Mouse (Mus musculus) kidney, postnatal 14 days (tissue): Measurements from ENCODE around the gene Krt83.

Experiments used
- DNase-seq: peaks from one replicate; pipeline ENCODE4 v3.0.0; 2022; ENCODE audit warnings: mixed read lengths

The Krt83 gene

DNA sequence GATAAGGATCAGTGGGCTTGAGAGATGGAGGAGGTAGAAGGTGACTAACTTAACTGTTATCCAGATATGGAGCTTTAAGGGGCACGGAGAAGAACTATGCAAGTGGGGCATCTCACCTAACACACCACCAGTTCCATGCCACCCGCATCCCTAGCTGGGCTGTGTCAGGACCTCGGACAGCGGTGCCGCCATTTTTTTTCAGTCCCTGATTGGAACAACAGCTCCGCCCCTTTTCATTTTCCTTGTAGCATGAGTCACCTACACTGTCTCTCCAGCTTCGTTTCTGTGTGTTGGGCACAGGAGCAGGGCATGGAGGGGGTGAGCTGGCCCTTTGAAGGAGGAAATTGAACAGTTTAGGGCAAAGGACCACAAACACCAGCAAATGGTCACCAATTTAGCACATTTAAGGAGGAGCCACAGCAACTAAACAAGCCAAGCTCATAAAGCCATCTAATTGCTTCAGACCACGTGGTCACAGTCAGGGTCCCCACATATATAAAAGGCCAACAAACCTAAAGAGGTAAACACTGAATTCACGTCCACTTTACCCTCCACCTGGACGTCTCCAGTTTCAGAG is 18.3 kb downstream of the Krt83 start, which contains the start of gene Krt86:
TSS of gene Krt86 (plus strand) at position 527 of the 577 bp plus-strand sequence.
- peak; percentile 24 for DNase-seq

DNA sequence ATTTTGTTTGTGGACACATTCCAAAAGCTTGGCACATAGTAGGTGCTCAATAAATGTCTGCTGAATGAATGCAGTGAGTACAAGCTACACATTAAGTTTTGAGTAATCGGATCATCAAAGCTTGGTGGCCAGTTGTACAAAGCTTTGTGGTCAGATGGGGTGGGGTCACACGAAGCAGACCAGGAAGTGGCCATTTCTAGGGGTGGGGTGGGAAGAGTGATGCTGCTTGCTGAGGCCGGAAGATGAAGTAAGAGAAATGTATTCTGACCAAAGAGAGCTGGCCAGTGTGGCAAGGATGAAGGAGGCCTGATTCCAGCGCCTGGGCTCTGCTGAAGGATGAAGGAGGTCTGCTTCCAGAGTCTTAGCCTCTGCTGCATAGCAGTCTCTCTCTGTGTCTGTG is 22.2 kb downstream of the Krt83 start:
- DNase-seq, result no peak

DNA sequence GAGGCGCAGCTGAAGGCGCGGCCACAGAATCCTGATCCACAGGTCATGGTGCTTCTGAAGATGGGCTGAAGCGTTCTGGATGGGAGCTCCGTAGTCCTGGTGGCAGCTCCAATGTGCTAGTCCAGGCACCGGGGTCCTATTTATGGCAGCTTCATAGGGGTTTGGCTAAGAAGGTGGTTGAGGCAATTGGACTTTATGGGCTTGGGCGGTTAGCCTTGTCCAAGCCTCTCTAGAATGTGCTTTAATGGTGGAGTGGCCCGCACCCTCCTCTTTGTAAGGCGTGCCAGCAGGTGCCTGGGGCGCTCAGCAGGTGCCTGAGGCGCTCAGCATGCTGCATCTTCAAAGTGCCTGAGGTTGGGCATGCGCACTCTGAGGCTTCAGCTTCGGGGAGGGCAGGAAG is 27.7 kb downstream of the Krt83 start, which contains the start of gene Krt81:
TSS of gene Krt81 (minus strand) at position 101 of the 400 bp plus-strand sequence.
- no peak for DNase-seq

DNA sequence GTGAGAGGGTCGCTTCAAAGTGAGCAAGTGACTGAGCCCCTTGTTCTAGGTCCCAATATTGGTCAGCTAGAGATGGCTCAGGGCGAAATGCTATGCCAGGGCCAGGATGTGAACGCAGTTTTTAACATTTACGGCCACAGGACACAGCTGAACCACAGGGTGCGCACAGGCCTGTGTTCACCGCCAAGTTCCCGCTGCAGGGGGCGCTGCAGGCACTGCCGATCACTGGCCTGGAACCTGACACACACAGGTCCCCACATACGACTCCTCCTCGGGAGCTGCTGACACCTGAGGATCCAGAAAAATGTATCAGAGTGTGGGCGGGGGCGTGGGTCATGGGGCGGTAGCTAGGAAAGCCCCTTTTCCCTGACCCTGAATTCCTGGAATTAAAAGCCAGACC is 32.0 kb downstream of the Krt83 start:
- DNase-seq, result no peak

DNA sequence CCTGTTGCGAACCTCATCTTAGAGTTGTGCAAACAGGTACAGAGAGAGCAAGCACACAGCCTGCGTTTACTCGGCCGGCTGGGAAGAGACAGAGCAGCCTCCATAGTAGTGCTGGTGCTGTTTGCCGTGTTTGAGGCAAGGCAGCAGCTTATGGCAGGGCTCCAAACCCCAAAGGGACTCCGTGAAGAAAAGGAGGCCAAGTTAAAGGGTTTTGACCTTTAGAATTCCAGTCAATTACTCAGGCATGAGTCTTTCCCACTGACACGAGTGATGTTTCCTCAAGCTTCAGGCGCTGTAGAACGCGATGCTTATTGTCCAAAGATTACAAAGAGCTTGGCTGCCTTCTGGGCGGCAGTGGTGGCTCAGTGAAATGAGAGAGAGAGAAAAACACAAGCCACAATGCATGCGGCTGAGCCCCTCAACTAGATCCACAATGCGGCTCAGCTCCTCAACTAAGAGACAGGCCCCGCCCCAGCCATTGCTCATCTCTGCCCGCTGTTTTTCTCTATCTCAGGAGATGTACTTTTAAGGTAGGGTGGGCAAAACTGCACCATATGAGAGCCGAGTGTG is 32.9 kb downstream of the Krt83 start:
- peak; percentile 51 for DNase-seq

DNA sequence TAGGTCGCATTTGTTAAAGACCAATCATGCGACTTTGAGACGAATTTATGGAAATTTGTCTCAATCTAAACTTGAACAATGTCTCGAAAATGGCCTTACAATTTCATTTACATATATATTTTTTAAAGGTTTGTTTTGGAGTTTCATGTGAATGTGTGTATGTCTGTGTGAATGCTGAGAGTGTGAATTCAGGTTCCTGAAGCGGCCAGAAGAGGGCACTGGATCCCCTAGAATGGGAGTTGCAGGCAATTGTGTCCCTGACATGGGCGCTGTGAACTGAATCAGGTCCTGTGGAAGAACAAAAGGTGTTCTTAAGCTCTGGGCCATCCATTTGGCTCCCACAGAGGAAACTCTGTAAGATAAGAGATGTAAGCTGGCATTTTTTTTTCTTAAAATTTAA is 35.4 kb downstream of the Krt83 start:
- no peak for DNase-seq

DNA sequence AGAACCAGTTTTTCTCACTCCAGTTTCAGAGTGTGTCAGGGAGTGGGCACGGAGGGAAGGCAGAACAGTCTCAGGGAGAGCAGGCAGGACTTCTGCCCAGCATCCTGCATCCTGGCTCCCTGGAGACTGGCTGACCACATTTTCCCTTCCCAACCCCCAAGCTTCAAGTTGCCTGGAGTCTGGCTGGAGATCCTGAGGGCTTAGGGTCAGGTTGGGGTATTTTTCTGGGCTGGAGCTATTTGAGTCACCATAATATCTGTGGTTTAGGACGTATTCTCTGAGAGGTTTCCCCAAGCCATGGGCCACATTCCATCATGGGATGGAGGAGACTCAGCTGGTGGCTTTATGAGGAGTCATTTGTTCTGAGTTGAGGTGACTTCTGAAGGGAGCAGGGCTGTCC is 36.0 kb downstream of the Krt83 start:
- DNase-seq, result peak; percentile 45

DNA sequence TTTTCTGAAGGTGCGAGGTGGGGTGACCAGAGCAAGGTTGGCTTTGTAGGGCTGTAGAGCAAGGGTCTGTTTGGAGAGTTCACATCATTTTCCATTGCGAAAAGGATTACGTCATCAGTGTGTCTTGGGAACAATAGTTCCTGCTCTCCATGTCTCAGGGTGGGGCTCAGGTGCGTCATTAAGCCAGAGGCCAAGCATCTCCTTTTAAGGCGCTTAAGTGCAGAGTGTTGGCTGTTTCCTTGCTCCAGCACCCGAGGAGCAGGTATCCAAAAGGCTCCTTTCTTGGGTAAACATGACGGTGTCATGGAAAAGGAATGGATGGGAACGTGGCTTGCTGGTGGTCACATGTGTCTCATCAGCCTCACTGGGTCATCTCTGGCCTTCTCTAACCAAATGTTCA is 36.5 kb downstream of the Krt83 start:
- no peak for DNase-seq

DNA sequence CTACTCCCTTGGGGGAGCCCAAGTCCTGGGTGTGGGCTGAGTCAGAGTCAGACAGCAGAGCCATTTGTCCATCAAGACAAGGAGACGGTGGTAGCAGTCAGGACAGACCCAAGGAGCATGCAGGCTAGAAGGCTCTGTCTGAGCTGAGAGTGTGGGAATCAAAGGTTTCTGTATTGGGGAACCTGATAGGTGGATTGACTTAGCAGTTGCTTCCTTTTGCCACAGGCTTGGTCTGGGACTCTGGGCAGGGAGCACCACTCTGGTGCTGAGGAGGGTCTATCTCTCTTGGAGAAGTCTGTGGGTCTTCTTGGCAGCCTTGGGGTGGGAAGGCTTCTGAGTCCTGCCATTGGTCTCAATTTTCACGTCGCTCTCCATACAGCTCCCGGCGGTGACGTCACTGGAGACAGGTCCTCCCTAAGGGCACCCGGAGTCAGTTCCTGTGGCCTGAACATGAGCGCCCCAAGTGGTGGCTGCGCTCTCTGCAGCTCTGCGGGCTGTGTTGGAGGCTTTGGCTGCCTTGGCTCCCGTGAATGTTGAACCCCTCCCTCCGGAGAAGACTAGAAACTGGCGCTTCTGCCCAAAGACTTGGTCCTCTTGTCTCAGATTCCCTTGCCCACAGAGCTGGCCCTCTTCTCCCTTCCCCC is 38.1 kb downstream of the Krt83 start:
- peak; percentile 77 for DNase-seq

DNA sequence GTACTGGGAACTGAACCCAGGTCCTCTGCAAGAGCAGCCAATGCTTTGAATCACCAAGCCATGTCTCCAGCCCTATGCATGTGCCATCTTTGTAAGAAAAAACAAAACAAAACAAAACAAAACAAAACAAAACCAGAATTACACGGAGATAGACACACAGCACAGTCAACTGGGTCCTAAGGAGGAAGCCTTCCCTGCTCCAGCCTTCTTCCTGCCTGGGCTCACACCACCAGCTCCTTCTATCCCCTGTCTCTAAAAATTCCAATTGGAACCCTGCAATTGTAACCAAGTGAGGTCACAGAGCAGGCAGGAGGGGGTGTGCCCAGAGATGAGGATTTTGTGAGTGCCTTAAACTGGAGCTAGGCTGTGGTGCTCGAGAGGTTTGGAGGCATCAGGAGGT is 43.9 kb downstream of the Krt83 start, which contains the start of gene Krt88:
TSS of gene Krt88 (plus strand) at position 301 of the 400 bp plus-strand sequence.
- no peak for DNase-seq

DNA sequence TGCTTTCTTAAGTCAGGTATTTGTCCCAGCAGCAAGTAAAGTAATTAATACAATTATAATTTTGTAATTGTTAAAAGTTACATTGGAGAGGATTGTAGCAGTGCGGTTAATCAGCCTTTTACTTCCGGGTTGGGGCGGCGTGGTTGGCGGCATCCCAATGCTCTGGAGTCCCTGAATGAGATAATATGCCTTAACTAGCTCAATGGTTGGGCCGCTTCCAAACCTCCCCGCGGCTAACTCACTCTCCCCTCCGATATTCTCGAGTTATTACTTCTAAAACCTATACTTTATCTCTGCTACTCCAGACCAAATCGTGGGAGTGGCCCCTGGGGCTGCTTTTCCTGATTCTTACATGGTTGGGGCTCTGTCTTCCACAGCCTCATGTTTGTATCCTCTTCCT is 44.7 kb downstream of the Krt83 start:
- DNase-seq, result no peak

DNA sequence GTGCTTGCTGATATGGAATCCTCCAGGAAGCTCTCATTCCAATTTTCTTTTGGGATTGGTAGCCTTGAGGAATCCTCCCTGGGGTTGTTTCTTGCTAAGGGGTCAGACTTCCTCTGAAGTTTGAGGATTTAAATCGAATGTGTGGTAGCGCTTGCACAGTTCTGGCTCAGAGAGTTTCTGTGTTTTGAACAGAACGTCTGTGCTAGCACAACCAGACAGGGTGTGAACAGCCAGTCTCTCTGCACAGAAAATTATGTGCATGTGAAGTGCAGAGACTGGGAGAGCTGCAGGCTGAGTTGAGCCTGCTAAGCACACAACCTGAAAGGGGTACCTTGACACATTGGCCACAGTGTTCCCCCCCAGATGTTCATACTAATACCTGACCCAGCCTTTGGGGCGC is 50.5 kb downstream of the Krt83 start:
- no peak for DNase-seq

DNA sequence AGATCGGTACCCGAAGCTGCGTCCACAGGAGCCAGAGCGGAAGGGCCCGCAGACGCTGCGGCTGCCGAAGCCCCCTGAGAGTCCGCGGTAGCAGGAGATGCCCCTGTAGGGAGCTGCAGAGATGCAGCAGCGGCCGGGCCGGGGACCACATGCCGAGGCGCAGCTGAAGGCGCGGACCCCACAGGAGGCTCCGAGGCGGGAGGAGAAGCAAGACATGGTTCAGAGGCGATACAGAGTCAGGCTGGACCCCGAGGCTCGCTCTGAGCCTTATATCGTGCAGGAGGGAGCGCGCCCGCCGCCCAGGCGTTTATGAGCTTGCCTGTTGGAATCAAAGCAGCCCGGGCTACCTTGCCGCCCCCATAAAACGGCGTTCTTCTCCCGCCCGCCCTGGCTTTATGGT is 52.8 kb downstream of the Krt83 start, which contains the start of gene Krt87:
TSS of gene Krt87 (minus strand) at position 250 of the 400 bp plus-strand sequence.
- no peak for DNase-seq

DNA sequence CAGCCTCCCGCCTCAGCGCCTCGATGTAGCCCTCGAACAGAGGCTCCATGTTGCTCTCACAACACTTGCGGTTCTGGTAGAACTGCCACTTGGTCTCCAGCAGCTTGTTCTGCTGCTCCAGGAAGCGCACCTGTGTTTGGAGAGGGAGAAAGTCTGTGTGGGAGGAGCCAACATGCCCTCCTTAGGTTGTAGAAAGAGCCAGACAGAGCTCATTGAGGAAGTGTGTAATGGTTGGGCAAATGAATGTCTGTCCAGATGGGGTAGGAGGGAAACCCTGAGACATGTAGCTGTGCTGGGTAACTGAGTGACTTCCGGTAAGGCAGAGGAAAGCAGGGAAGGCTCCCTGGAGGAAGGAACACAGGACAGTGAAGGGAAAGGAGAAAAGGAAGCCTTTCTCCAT is 54.7 kb downstream of the Krt83 start:
- DNase-seq, result no peak
